Mouse (Mus musculus): Measurements from ENCODE around the gene Art3.
A peak's percentile ranks its signal among the peaks of the same experiment; 100 is the strongest.

Gene Art3

DNA sequence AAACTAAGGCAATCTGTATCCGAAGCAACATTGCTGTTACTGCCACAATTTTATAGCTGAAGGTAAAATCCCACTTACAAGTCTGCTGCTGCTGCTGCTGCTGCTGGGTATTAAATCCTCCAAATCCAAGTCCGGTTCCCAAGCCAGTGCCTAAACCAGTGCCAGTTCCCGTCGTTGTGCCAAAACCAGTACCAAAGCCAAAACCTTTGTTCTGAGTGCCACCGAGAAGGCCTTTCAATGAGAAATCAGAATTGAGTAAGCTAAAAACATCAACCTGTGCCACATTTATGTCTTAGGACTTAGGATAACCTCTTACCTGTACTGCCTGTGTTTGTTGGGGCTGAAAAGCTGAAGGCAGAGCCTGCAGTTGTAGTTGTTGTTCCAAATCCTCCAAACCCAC lies 99.1 kb downstream of the Art3 start:
- no peak for DNase-seq

GRCm38 (mm10) chr5:92431611-92432010 lies 100.0 kb downstream of the Art3 start:
- DNase-seq, result no peak

DNA sequence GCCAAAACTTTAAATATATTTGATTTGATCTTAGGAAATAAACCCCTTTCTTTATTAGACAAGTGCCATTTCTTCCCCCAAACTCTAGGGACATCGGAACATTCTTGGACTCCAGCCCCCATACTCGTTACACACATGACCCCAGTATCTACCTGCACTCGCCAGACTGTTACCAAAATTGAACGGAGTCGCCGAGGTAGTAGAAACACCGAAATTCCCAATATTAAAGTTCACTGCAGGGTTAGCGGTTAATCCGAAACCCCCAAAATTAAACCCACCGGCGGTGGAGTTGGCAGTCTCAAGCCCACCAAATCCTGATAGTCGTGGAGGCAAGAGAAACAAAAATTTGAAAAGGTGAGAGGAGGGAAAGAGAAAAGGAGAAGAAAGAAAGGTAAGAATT lies 102.4 kb downstream of the Art3 start:
- DNase-seq, result no peak

DNA sequence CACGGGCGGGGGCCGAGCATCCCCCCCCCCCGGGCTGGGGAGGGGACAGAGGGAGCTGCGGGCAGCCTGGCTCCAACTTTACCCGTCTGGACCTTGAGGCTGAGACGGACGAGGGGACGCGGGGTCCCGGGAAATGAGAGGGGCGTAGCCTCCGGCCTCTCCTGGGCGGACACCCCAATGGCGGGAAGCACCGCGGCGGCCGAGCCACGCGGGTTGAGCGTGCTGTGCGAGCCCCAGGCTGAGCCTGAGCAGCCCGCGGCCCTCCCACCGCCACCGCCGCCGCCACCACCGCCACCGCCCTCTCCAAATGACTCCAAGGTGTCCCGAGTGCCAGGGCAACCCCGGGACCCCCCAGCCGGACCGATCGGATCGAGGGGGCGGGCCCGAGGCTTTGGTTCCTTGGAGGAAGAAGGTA lies 103.0 kb downstream of the Art3 start:
- no peak for DNase-seq

GRCm38 (mm10) chr5:92435025-92435584 lies 103.5 kb downstream of the Art3 start, which contains the start of gene Nup54:
Nup54 (minus strand) TSS chr5:92435219.
- peak; percentile 95 to 96 for DNase-seq

DNA sequence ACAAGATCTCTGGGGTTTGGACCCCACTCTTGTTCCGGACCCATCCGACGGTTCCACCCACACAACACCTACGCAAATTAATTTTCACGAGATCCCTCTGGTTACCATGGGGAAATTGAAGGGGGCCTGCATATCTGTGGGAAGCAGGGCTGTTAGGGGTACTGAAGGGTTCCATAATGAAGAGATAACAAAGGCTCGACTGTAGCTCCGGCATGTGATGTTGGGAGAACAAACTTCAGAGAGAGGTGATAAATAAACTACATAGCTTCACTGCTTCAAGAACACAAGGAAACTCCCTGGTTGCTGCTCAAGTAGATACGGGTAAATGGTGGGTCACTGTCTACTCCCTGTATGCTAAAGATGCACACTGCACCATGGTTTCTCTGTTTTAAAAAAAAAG lies 106.9 kb downstream of the Art3 start:
- DNase-seq, result no peak

DNA sequence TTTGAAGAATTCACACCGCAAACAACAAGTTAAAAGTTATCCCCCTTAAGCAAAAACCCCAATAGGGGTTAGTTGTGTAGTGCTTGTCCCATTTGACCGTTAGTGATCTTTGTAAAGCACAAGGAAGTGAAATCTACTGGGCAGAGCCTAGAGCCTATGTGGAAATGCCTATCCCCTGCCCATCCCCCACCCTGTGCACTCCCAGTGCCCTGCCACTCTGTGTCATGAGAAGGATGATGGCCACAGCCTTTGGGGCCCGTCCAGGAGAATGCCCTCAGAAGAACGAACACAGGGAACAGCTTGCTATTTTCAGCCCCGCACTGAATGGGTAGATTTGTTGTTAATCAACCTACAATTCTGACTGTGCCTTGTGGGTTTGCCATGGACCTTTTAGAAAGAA lies 109.9 kb downstream of the Art3 start:
- DNase-seq, result peak in 1 of 2 experiments; percentile 32

- no peak for DNase-seq
Measured at GRCm38 (mm10) chr5:92442914-92443313, 111.3 kb downstream of the Art3 start.

- no peak for DNase-seq
Measured at GRCm38 (mm10) chr5:92445016-92445415, 113.4 kb downstream of the Art3 start.

- DNase-seq, result no peak
Measured at GRCm38 (mm10) chr5:92446736-92447135, 115.1 kb downstream of the Art3 start.

GRCm38 (mm10) chr5:92452876-92453275 lies 121.2 kb downstream of the Art3 start:
- DNase-seq, result no peak

DNA sequence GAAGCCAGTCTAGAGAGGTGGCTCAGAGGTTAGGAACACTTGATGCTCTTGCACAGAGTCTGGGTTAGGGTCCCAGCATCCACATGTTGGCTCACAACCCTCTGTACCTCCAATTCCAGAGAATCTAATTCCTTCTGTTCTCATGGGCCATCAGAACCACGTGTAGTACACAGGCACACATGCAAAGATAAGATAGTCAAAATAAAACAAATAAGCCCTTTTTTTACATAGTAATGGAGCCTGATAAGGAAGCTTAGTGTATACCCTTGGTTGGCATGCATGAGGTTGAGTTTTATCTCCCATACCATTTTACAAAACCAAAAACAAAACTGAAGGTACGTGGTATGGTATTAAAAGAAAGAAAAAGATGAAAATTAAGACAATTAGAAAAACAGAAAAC lies 125.8 kb downstream of the Art3 start:
- DNase-seq, result no peak

DNA sequence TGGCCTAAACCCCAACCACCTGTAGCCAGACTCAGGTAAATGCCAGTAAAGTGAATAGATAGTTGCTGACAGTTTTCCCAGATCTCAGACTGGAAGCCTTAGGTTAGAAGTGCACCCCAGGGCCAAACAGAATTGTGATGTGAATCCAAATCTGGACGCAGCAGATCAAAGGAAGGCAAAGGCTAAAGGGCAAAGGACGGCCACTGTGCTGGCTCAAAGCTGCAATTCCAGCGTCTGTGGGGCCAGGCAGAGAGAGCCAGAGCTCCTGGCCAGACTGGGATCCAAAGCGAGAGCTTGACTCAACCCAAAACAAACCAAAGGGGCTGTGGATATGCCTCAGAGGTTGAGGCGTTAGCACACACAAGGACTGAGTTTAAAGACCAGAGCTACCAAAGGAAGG lies 127.1 kb downstream of the Art3 start:
- no peak for DNase-seq

- peak; percentile 81 to 86 for DNase-seq
Measured at GRCm38 (mm10) chr5:92461321-92461720, 129.7 kb downstream of the Art3 start.

Measured in kidney, postnatal 4 days (tissue).